Mouse (Mus musculus) intestine, embryonic 16.5 days (tissue): Measurements from ENCODE around the gene Itpr1. TPM values are rescaled to one million over a fixed set of nuclear protein-coding genes. Genes with fewer than 3 reads are reported as not detected.
"Not testable (repeated sequence)": the region's sequence is repeated elsewhere in the genome, so short reads cannot be mapped to it uniquely, and the experiment has no call there.

Source experiments
- ATAC-seq: fragments of 200-750 bp; cut with Nextera tagmentation; 2 replicates; pipeline ENCODE4 v1.8.0; 2017; ENCODE audit warnings: moderate TSS enrichment, moderate library complexity
- H3K27ac ChIP-seq: fragments of 300-500 bp; sonication (generic); 2 replicates; pipeline ENCODE4 v1.5.1; 2014; ENCODE audit warnings: mild to moderate bottlenecking, low read length
- H3K27me3 ChIP-seq: fragments of 300-500 bp; sonication (generic); replicated peaks from 2 replicates; pipeline ENCODE4 v1.6.1; 2014; ENCODE audit warnings: low read length, control low read depth, mixed read lengths; ENCODE audit not compliant: control insufficient read depth, insufficient read depth
- H3K36me3 ChIP-seq: fragments of 300-500 bp; sonication (generic); 2 replicates; pipeline ENCODE4 v1.6.1; 2014; ENCODE audit warnings: low read length, control low read depth; ENCODE audit not compliant: control insufficient read depth, insufficient read depth
- H3K4me1 ChIP-seq: fragments of 300-500 bp; sonication (generic); 2 replicates; pipeline ENCODE4 v1.6.1; 2014; ENCODE audit warnings: low read length, control low read depth, mixed read lengths; ENCODE audit not compliant: control insufficient read depth, insufficient read depth
- H3K4me2 ChIP-seq: fragments of 300-500 bp; sonication (generic); 2 replicates; pipeline ENCODE4 v1.6.1; 2014; ENCODE audit warnings: low read depth, low read length, control low read depth
- H3K4me3 ChIP-seq: fragments of 300-500 bp; sonication (generic); 2 replicates; pipeline ENCODE4 v1.5.1; 2014; ENCODE audit warnings: mild to moderate bottlenecking, low read length
- H3K9ac ChIP-seq: fragments of 300-500 bp; sonication (generic); 2 replicates; pipeline ENCODE4 v1.6.1; 2014; ENCODE audit warnings: low read depth, low read length
- H3K9me3 ChIP-seq: fragments of 300-500 bp; sonication (generic); 2 replicates; pipeline ENCODE4 v1.6.1; 2016; ENCODE audit warnings: low read length, control low read depth; ENCODE audit not compliant: control insufficient read depth
- WGBS: fragments of 180-500 bp; shearing (Covaris S2); extraction: QIAGEN DNeasy Blood & Tissue Kit; methylation state at CpG from one replicate; pipeline ENCODE4 v1.1.7; 2014; 5-methylcytosine and 5-hydroxymethylcytosine counted together
- polyA plus RNA-seq: library from polyadenylated mRNA; unstranded; fragments of >200 nt; fragmentation: Nextera tagmentation; extraction: Ambion mirVana; gene quantifications from 2 replicates; pipeline ENCODE4 v1.2.1, GENCODE M21; 2015

Gene Itpr1
- polyA plus RNA-seq, 1 experiment from 2014 or later, result 5.9 TPM

GRCm38 (mm10) chr6:108554878-108555277 lies 342.0 kb downstream of the Itpr1 start:
- no peaks in the 10 kb centered on the region for H3K27me3 ChIP-seq
- ATAC-seq, result no peak
- H3K4me2 ChIP-seq, result no peak overlapping the region
- no peak overlapping the region for H3K27ac ChIP-seq
- H3K4me1 ChIP-seq, result no peaks in the 10 kb centered on the region
- no peaks in the 10 kb centered on the region for H3K36me3 ChIP-seq
- H3K9ac ChIP-seq, result no peak overlapping the region
- H3K4me3 ChIP-seq, result no peak overlapping the region
- WGBS, result 81% methylated on average over 5 of the region's 5 CpGs
- no peaks in the 10 kb centered on the region for H3K9me3 ChIP-seq

DNA sequence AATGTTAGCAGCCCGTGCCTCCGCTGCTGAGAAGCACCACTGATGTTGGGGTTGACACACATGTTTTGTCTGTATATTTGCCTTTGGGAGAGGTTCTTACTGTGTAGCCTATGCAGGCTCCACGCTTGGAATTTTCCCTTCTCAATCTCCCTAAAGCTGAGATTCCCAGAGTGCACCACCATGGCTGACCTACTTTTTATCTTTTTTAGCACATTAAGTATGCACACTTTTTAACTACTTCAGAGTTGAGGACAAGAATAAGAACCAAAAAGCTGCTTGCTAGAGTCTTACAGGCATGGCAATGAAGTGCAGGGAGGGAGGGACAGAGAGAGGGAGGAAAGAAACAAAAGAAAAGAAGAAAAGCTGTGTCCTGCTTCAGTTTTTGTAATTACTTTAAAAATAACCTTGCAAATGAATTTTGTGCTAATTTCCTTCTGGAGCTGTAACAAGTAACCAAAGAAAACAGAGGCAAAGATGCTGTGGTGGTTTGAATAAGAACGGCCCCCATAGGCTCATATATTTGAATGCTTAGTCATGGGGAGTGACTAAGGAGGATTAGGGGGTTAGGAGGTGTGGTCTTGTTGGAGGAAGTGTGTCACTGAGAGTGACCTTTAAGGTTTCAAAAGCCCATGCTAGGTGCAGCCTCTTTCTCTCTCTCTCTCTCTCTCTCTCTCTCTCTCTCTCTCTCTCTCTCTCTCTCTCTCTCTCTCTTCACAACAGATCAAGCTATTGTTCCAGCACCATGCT lies 344.9 kb downstream of the Itpr1 start:
- 85% methylated on average over 4 of the region's 4 CpGs for WGBS
- H3K4me2 ChIP-seq, result no peak overlapping the region

DNA sequence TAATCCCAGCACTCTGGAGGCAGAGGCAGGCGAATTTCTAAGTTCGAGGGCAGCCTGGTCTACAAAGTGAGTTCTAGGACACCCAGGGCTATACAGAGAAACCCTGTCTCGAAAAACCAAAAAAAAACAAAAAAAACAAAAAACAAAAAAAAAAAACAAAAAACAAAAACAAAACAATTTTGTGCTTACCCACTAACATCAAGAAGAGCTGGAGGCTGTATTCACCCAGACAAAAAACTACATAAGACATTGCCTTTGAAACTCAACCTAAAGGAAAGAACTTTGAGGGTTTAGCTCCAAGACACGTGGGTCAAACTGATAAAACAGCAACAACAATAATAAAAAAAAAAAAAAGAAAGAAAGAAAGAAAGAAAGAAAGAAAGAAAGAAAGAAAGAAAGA lies 346.3 kb downstream of the Itpr1 start:
- not testable (repeated sequence) for H3K9me3 ChIP-seq, H3K27me3 ChIP-seq, H3K4me3 ChIP-seq, ATAC-seq, H3K9ac ChIP-seq, H3K4me2 ChIP-seq, H3K36me3 ChIP-seq, H3K27ac ChIP-seq, H3K4me1 ChIP-seq
- 94% methylated on average over 4 of the region's 4 CpGs for WGBS

More for the DNA sequence above, 344.9 kb downstream of the Itpr1 start:
- Histone ChIP-seq H3K4me3 (no peak overlapping the region), H3K4me1 (no peaks in the 10 kb centered on the region), H3K27ac (no peak overlapping the region), H3K9ac (no peak overlapping the region), H3K9me3 (no peaks in the 10 kb centered on the region), H3K27me3 (no peaks in the 10 kb centered on the region), H3K36me3 (no peaks in the 10 kb centered on the region)
- no peak for ATAC-seq

DNA sequence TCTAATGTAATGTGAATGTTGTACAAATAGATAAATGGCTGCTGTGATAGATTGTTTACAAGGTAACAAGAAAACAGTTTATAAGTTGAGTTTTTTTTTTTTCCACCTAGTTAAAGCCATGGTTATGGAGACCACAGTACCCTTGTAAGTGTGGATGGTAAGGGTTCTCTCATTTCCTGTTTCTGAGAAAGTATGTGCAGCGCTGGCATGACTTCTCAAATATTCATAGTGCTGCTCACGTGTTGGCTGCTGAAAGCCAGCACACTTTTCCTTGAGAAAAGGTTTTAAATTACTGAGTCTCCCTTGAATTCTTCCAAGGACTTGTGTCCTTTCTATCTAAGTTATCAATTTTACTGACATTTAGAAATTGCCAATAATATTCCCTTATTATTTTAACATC lies 350.1 kb downstream of the Itpr1 start:
- WGBS, result 82% methylated on average over 2 of the region's 2 CpGs
- no peak overlapping the region for H3K4me3 ChIP-seq
- ATAC-seq, result no peak
- no peak overlapping the region for H3K4me2 ChIP-seq
- no peaks in the 10 kb centered on the region for H3K27me3 ChIP-seq
- H3K27ac ChIP-seq, result no peak overlapping the region
- H3K9ac ChIP-seq, result no peak overlapping the region
- no peaks in the 10 kb centered on the region for H3K9me3 ChIP-seq
- H3K36me3 ChIP-seq, result no peaks in the 10 kb centered on the region
- H3K4me1 ChIP-seq, result no peaks in the 10 kb centered on the region

GRCm38 (mm10) chr6:108565447-108565846 lies 352.6 kb downstream of the Itpr1 start:
- H3K36me3 ChIP-seq, H3K9ac ChIP-seq, H3K4me3 ChIP-seq, ATAC-seq, H3K9me3 ChIP-seq, H3K27ac ChIP-seq, H3K27me3 ChIP-seq, H3K4me2 ChIP-seq, H3K4me1 ChIP-seq: not testable (repeated sequence)
- 79% methylated on average over 18 of the region's 18 CpGs for WGBS

GRCm38 (mm10) chr6:108566549-108566948 lies 353.7 kb downstream of the Itpr1 start:
- Histone ChIP-seq H3K9me3 (no peaks in the 10 kb centered on the region), H3K36me3 (no peaks in the 10 kb centered on the region), H3K4me2 (no peak overlapping the region), H3K9ac (no peak overlapping the region), H3K4me3 (no peak overlapping the region), H3K4me1 (peaks cover 13% of the 10 kb centered on the region), H3K27ac (no peak overlapping the region), H3K27me3 (no peaks in the 10 kb centered on the region)
- no peak for ATAC-seq

DNA sequence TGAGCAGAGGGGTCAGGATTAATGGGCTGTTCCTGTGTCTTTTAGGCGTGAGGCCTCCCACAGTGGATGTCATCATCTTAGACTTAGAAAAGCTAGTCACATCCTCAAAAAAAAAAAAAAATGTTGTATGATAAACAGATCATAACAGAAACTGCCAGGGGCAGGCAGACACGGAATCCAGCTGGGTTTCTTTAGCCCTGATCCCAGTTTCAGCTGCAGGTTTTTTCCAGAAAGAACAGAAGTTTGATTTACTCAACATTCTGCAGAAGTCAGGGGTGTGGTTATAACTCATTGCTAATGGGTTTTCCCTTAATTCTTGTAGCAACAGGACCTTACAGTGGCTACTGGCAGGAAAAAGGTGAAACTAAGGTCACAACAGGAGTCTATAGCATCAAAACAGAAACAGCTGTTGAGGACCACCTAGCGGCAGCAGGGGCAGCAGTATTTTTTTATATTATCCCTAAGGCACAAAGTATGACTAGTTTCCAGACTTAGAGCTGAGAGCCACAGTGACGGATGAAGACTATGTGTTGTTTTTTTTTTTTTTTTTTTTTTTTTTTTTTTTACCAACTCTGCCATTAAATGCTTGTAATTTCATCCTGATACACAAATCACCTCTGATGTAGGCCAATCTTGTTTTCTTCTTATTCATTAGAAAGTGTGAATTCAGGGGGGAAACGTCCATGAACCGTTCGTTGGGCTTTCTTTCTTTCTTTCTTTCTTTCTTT lies 356.7 kb downstream of the Itpr1 start:
- no peaks in the 10 kb centered on the region for H3K27me3 ChIP-seq
- no peak overlapping the region for H3K4me2 ChIP-seq
- peaks cover 21% of the 10 kb centered on the region for H3K4me1 ChIP-seq
- H3K27ac ChIP-seq, result peak overlapping the region; percentile 46; the same call in 1 of the 2 replicates
- no peak overlapping the region for H3K4me3 ChIP-seq
- no peak for ATAC-seq
- H3K36me3 ChIP-seq, result no peaks in the 10 kb centered on the region
- H3K9ac ChIP-seq, result no peak overlapping the region
- 47% methylated on average over 7 of the region's 7 CpGs for WGBS
- no peaks in the 10 kb centered on the region for H3K9me3 ChIP-seq

GRCm38 (mm10) chr6:108570351-108571041 lies 357.6 kb downstream of the Itpr1 start:
- Histone ChIP-seq H3K27ac (peak overlapping the region; percentile 96), H3K36me3 (no peaks in the 10 kb centered on the region), H3K27me3 (no peaks in the 10 kb centered on the region), H3K4me3 (peak overlapping the region; percentile 48), H3K9ac (peak overlapping the region; percentile 68), H3K9me3 (no peaks in the 10 kb centered on the region), H3K4me1 (peaks cover 21% of the 10 kb centered on the region), H3K4me2 (peak overlapping the region; percentile 73)
- peak; percentile 41 for ATAC-seq
- WGBS, result 22% methylated on average over 11 of the region's 11 CpGs

- Histone ChIP-seq H3K4me1 (peaks cover 21% of the 10 kb centered on the region), H3K9ac (peak overlapping the region; percentile 68), H3K27ac (peak overlapping the region; percentile 96), H3K4me3 (peak overlapping the region; percentile 48), H3K4me2 (peak overlapping the region; percentile 73), H3K9me3 (no peaks in the 10 kb centered on the region), H3K27me3 (no peaks in the 10 kb centered on the region), H3K36me3 (no peaks in the 10 kb centered on the region)
- peak; percentile 97 for ATAC-seq
- 2% methylated on average over 21 of the region's 21 CpGs for WGBS
Observed at GRCm38 (mm10) chr6:108571042-108571590, 358.2 kb downstream of the Itpr1 start.
